Comparison of ENCODE assay signal across 11 mouse cellular contexts in the genomic region with DNA sequence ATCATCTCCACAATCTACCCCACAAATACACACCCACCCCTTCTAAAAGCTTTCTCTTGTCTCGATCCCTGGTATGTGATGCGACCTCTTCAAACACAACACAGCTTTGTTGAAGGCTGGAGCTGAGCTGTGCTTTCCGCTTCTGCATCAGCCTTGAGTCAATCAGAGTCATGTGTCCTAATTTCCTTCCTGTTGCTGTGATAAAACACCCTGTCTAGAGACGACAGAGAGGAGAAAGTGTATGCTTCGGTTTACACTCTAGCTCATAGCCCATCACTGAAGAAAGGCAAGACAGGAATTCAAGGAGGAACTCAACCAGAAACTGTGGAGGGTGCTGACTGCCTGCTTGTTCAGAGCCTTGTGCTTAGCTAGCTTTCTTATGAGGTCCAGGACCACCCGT. TPM values are rescaled to one million over a fixed set of nuclear protein-coding genes. Genes with fewer than 3 reads are reported as not detected.
DNase-seq lines count a peak whose midpoint lies in the region; ATAC-seq and TF ChIP-seq lines count a peak whose summit lies in the region.
"Had no signal": no experiment of that assay in that cellular context is flagged by ENCODE, and none has a peak within 500 bp of the region (broad histone marks: within the 10 kb centered on the region; RNA-seq: fewer than 3 reads in every experiment).

No protein-coding gene starts in this region.

- H3K9ac ChIP-seq in hindbrain, postnatal 0 days (replicated peaks; ENCODE audit: low read length): no peak overlapping the region
- H3K9ac ChIP-seq in hindbrain, embryonic 11.5 days (ENCODE audit: low read depth, low read length): no peak overlapping the region
- no peak overlapping the region for H3K9ac ChIP-seq in liver, embryonic 16.5 days (ENCODE audit: low read depth, low read length)
- H3K9ac ChIP-seq in forebrain, embryonic 12.5 days: no peak overlapping the region
- H3K9ac ChIP-seq: limb, embryonic 12.5 days had no signal

- WGBS in hindbrain, postnatal 0 days: 82% methylated on average over 6 of the region's 6 CpGs
- 86% methylated on average over 6 of the region's 6 CpGs for WGBS in hindbrain, embryonic 11.5 days
- 30% methylated on average over 6 of the region's 6 CpGs for WGBS in liver, embryonic 16.5 days (ENCODE audit: insufficient replicate concordance)
- 91% methylated on average over 6 of the region's 6 CpGs for WGBS in forebrain, embryonic 12.5 days

- H3K9me3 ChIP-seq in hindbrain, postnatal 0 days (ENCODE audit: low read length): no peaks in the 10 kb centered on the region
- no peaks in the 10 kb centered on the region for H3K9me3 ChIP-seq in hindbrain, embryonic 11.5 days (ENCODE audit: control insufficient read depth, low read length)
- no peaks in the 10 kb centered on the region for H3K9me3 ChIP-seq in liver, embryonic 16.5 days (replicated peaks; ENCODE audit: control insufficient read depth, low read length)
- no peaks in the 10 kb centered on the region for H3K9me3 ChIP-seq in forebrain, embryonic 12.5 days
- H3K9me3 ChIP-seq: forebrain, embryonic 10.5 days; limb, embryonic 12.5 days; midbrain, embryonic 10.5 days had no signal

- H3K4me2 ChIP-seq in hindbrain, postnatal 0 days (ENCODE audit: low read depth, low read length): no peak overlapping the region
- H3K4me2 ChIP-seq in hindbrain, embryonic 11.5 days (replicated peaks; ENCODE audit: low read depth, low read length): no peak overlapping the region
- no peak overlapping the region for H3K4me2 ChIP-seq in liver, embryonic 16.5 days (ENCODE audit: low read depth, low read length)
- no peak overlapping the region for H3K4me2 ChIP-seq in forebrain, embryonic 12.5 days
- H3K4me2 ChIP-seq: limb, embryonic 12.5 days had no signal

- ATAC-seq in hindbrain, postnatal 0 days: no peak
- ATAC-seq in hindbrain, embryonic 11.5 days (ENCODE audit: low FRiP score): no peak
- ATAC-seq in liver, embryonic 16.5 days (ENCODE audit: low read depth): no peak
- no peak for ATAC-seq in forebrain, embryonic 12.5 days (ENCODE audit: low FRiP score)

- DNase-seq in hindbrain, postnatal 0 days (ENCODE audit: low spot score): no peak
- no peak for DNase-seq in hindbrain, embryonic 11.5 days (ENCODE audit: low spot score)
- DNase-seq in 416B (ENCODE audit: low read depth) (peak; percentile 82), adipocyte (ENCODE audit: low spot score) (no peak)
- DNase-seq in CD4-positive helper T cell, adult 2 months (ENCODE audit: low read depth, low spot score): peak; percentile 82
- no peak for DNase-seq in adrenal gland, adult 18-20 months (ENCODE audit: low spot score in 2 of 2)

- no peaks in the 10 kb centered on the region for H3K27me3 ChIP-seq in hindbrain, postnatal 0 days (ENCODE audit: insufficient read depth, low read length)
- H3K27me3 ChIP-seq in hindbrain, embryonic 11.5 days (ENCODE audit: control insufficient read depth, insufficient read depth, low read length): no peaks in the 10 kb centered on the region
- no peaks in the 10 kb centered on the region for H3K27me3 ChIP-seq in liver, embryonic 16.5 days (ENCODE audit: control insufficient read depth, insufficient read depth, low read depth, low read length)
- H3K27me3 ChIP-seq in forebrain, embryonic 12.5 days: no peaks in the 10 kb centered on the region
- H3K27me3 ChIP-seq: limb, embryonic 12.5 days had no signal

- TF ChIP-seq CTCF in hindbrain, postnatal 0 days (IDR thresholded peaks at IDR 0.05; ENCODE audit: low read depth): no peak

- H3K4me3 ChIP-seq in hindbrain, postnatal 0 days (ENCODE audit: low read length): no peak overlapping the region
- no peak overlapping the region for H3K4me3 ChIP-seq in hindbrain, embryonic 11.5 days (ENCODE audit: low read depth, low read length)
- H3K4me3 ChIP-seq in liver, embryonic 16.5 days (ENCODE audit: low read depth, low read length): no peak overlapping the region
- no peak overlapping the region for H3K4me3 ChIP-seq in forebrain, embryonic 12.5 days (replicated peaks)
- H3K4me3 ChIP-seq: forebrain, embryonic 10.5 days; limb, embryonic 12.5 days; midbrain, embryonic 10.5 days had no signal

- H3K27ac ChIP-seq in hindbrain, postnatal 0 days: peak overlapping the region; percentile 90
- H3K27ac ChIP-seq in hindbrain, embryonic 11.5 days (ENCODE audit: low read depth, low read length): no peak overlapping the region
- 0 out of 2 replicates have a peak overlapping the region, but pooled peaks have one; percentile 6 for H3K27ac ChIP-seq in liver, embryonic 16.5 days (ENCODE audit: low read length)
- no peak overlapping the region for H3K27ac ChIP-seq in forebrain, embryonic 12.5 days
- H3K27ac ChIP-seq: forebrain, embryonic 10.5 days; midbrain, embryonic 10.5 days had no signal

- H3K36me3 ChIP-seq in hindbrain, postnatal 0 days (ENCODE audit: insufficient read depth, low read length): no peaks in the 10 kb centered on the region
- no peaks in the 10 kb centered on the region for H3K36me3 ChIP-seq in hindbrain, embryonic 11.5 days (ENCODE audit: control insufficient read depth, insufficient read depth, low read length)
- no peaks in the 10 kb centered on the region for H3K36me3 ChIP-seq in liver, embryonic 16.5 days (ENCODE audit: control insufficient read depth, insufficient read depth)
- no peaks in the 10 kb centered on the region for H3K36me3 ChIP-seq in forebrain, embryonic 12.5 days (replicated peaks)
- H3K36me3 ChIP-seq: forebrain, embryonic 10.5 days; midbrain, embryonic 10.5 days had no signal

- peaks cover 18% of the 10 kb centered on the region for H3K4me1 ChIP-seq in hindbrain, postnatal 0 days (ENCODE audit: insufficient read depth, low read length)
- no peaks in the 10 kb centered on the region for H3K4me1 ChIP-seq in hindbrain, embryonic 11.5 days (replicated peaks; ENCODE audit: control insufficient read depth, insufficient read depth, low read length)
- peaks cover 12% of the 10 kb centered on the region for H3K4me1 ChIP-seq in liver, embryonic 16.5 days (ENCODE audit: control insufficient read depth, low read depth, low read length)
- no peaks in the 10 kb centered on the region for H3K4me1 ChIP-seq in forebrain, embryonic 12.5 days

RNA-seq across cellular contexts. Expression of gene Fnbp1, which starts 33.6 kb away (rescaled TPM):
- 20.1 and 24.1 TPM in 2 replicates for total RNA-seq in hindbrain, postnatal 0 days (2014; rRNA removed)
- polyA plus RNA-seq in hindbrain, postnatal 0 days (2015; fragmentation: Nextera tagmentation; extraction: Ambion mirVana): 31.0 and 32.1 TPM in 2 replicates
- 13.7 and 14.4 TPM in 2 replicates for polyA plus RNA-seq in hindbrain, embryonic 11.5 days (2014; fragmentation: Nextera tagmentation; extraction: Ambion mirVana)
- polyA plus RNA-seq in liver, embryonic 16.5 days (2015; fragmentation: Nextera tagmentation; extraction: Ambion mirVana): 5.2 and 5.9 TPM in 2 replicates
- 16.3 and 18.9 TPM in 2 replicates for polyA plus RNA-seq in forebrain, embryonic 12.5 days (2016; fragmentation: Nextera tagmentation; extraction: Ambion mirVana)
- 10 to 100 TPM; 54.8 to 63.6 TPM for total RNA-seq in adrenal gland, adult 18-20 months (2021)

RNA-seq across cellular contexts. Expression of gene Gpr107, which starts 43.9 kb away (rescaled TPM):
- 49.3 and 52.9 TPM in 2 replicates for total RNA-seq in hindbrain, postnatal 0 days (2014; rRNA removed)
- 28.2 and 31.9 TPM in 2 replicates for polyA plus RNA-seq in hindbrain, postnatal 0 days (2015; fragmentation: Nextera tagmentation; extraction: Ambion mirVana)
- polyA plus RNA-seq in hindbrain, embryonic 11.5 days (2014; fragmentation: Nextera tagmentation; extraction: Ambion mirVana): 25.9 and 35.8 TPM in 2 replicates
- 11.5 and 11.9 TPM in 2 replicates for polyA plus RNA-seq in liver, embryonic 16.5 days (2015; fragmentation: Nextera tagmentation; extraction: Ambion mirVana)
- polyA plus RNA-seq in forebrain, embryonic 12.5 days (2016; fragmentation: Nextera tagmentation; extraction: Ambion mirVana): 38.8 and 41.4 TPM in 2 replicates
- total RNA-seq in adrenal gland, adult 18-20 months (2021): 10 to 100 TPM; 52.7 to 60.2 TPM

Comparison
In these comparisons a context has a peak if more than half of its experiments do, and no peak if none do; other contexts are left out.
1. H3K27ac ChIP-seq: peak in hindbrain, postnatal 0 days (single experiment) and liver, embryonic 16.5 days (single experiment); none in hindbrain, embryonic 11.5 days (single experiment) and forebrain, embryonic 12.5 days (single experiment).
2. DNase-seq: peak in 416B (single experiment) and CD4-positive helper T cell, adult 2 months (single experiment); none in hindbrain, postnatal 0 days (single experiment), hindbrain, embryonic 11.5 days (single experiment), adipocyte (single experiment) and adrenal gland, adult 18-20 months (0 of 2).